Comparison of ENCODE assay signal across 10 mouse cellular contexts in the genomic region with DNA sequence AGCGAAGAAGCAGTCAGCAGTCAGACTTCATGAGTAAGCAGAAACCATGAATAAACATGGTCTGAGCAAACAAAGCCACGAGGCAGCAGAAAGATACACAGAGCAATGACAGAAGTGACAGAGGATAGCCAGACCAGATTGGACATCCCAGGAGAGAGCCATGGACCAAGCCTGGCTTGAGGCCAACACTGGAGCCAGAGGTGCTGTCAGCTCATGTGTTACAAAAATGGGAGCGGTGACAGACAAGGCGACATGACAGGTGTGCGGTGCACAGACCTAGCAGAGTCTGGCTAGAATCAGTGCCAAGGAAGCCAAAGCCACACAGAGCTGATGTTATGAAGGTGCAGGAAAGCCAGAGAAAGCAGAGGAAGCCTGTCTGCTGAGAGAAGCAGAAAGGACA. TPM values are rescaled to one million over a fixed set of nuclear protein-coding genes. Genes with fewer than 3 reads are reported as not detected.
A peak's percentile ranks its signal among the peaks of the same experiment; 100 is the strongest.
DNase-seq lines count a peak whose midpoint lies in the region; TF ChIP-seq lines count a peak whose summit lies in the region.
"Had no signal": no experiment of that assay in that cellular context is flagged by ENCODE, and none has a peak within 500 bp of the region (broad histone marks: within the 10 kb centered on the region; RNA-seq: fewer than 3 reads in every experiment).

No protein-coding gene starts in this region.

- peak; percentile 73 to 79 for DNase-seq in cerebellum, postnatal 14 days
- no peak for DNase-seq in cerebellum, adult 11-12 months
- DNase-seq in left cerebral cortex, adult 2 months (ENCODE audit: extremely low spot score in 1 of 2, low spot score in 2 of 2): no peak
- DNase-seq in left cerebral cortex, postnatal 25 days (ENCODE audit: low spot score in 2 of 2): no peak
- DNase-seq in 3T3-L1 (ENCODE audit: low read depth, low spot score): peak; percentile 13
- DNase-seq in heart, postnatal 4 days: peak; percentile 52
- no peak for DNase-seq in ovary, postnatal 14 days (ENCODE audit: low spot score)
- DNase-seq in ovary, postnatal 10 days (ENCODE audit: low spot score): no peak
- DNase-seq: cerebellum, adult 18-20 months; kidney, adult 11 months had no signal

- intact Hi-C loops in left cerebral cortex, adult 2 months (cut with DNase I): no loop called here
- intact Hi-C loops in left cerebral cortex, postnatal 25 days (cut with DNase I): loop anchor here (5.0 kb wide), 1 partner anchor 101 kb away; no protein-coding TSS in a partner anchor

- no peak overlapping the region for H3K4me3 ChIP-seq in left cerebral cortex, adult 2 months

- H3K27ac ChIP-seq in left cerebral cortex, adult 2 months: peak overlapping the region; percentile 40; the same call in 1 of the 2 replicates

- no peak for TF ChIP-seq CTCF in left cerebral cortex, adult 2 months (IDR thresholded peaks at IDR 0.05)

RNA-seq across cellular contexts. Expression of a gene that starts 35.3 kb away (rescaled TPM):
- 100 to 1,000 TPM in 1 of 2 experiments, 10 to 100 TPM in 1; 98.8 to 103 TPM for total RNA-seq in left cerebral cortex, adult 2 months (2021)
- 100 to 1,000 TPM; 108 TPM for total RNA-seq in left cerebral cortex, postnatal 25 days (2021)
- 100 to 1,000 TPM; 147 to 148 TPM for total RNA-seq in heart, postnatal 4 days (2021)

RNA-seq across cellular contexts. Expression of a gene that starts 56.7 kb away (rescaled TPM):
- 10 to 100 TPM; 52.5 to 60.5 TPM for total RNA-seq in left cerebral cortex, adult 2 months (2021)
- total RNA-seq in left cerebral cortex, postnatal 25 days (2021): 10 to 100 TPM; 60.8 to 62.8 TPM
- 10 to 100 TPM; 73.4 to 73.9 TPM for total RNA-seq in heart, postnatal 4 days (2021)

Comparison
In these comparisons a context has a peak if more than half of its experiments do, and no peak if none do; other contexts are left out.
1. DNase-seq: peak in cerebellum, postnatal 14 days (2 of 2), 3T3-L1 (single experiment) and heart, postnatal 4 days (single experiment); none in cerebellum, adult 11-12 months (single experiment), left cerebral cortex, adult 2 months (0 of 2), left cerebral cortex, postnatal 25 days (0 of 2), ovary, postnatal 14 days (single experiment) and ovary, postnatal 10 days (single experiment).